Mouse (Mus musculus) lung, embryonic 16.5 days (tissue): ENCODE results near the gene Ston1. TPM values are rescaled to one million over a fixed set of nuclear protein-coding genes. Genes with fewer than 3 reads are reported as not detected.

Experiments used
- ATAC-seq: fragments of 200-750 bp; cut with Nextera tagmentation; 2 replicates; pipeline ENCODE4 v1.8.0; 2017; ENCODE audit warnings: low read depth, mild to moderate bottlenecking, moderate library complexity
- H3K27ac ChIP-seq: fragments of 300-500 bp; sonication (generic); 2 replicates; pipeline ENCODE4 v1.5.1; 2014; ENCODE audit warnings: mild to moderate bottlenecking, control low read depth, low read length
- H3K27me3 ChIP-seq: fragments of 300-500 bp; sonication (generic); 2 replicates; pipeline ENCODE4 v1.6.1; 2014; ENCODE audit warnings: low read depth, low read length, mixed read lengths; ENCODE audit not compliant: control insufficient read depth, insufficient read depth
- H3K36me3 ChIP-seq: fragments of 300-500 bp; sonication (generic); 2 replicates; pipeline ENCODE4 v1.6.1; 2014; ENCODE audit warnings: low read length; ENCODE audit not compliant: control insufficient read depth, insufficient read depth
- H3K4me1 ChIP-seq: fragments of 300-500 bp; sonication (generic); replicated peaks from 2 replicates; pipeline ENCODE4 v1.6.1; 2014; ENCODE audit warnings: low read length, mixed read lengths; ENCODE audit not compliant: control insufficient read depth, insufficient read depth
- H3K4me2 ChIP-seq: fragments of 300-500 bp; sonication (generic); 2 replicates; pipeline ENCODE4 v1.6.1; 2014; ENCODE audit warnings: low read depth, low read length, control low read depth
- H3K4me3 ChIP-seq: fragments of 300-500 bp; sonication (generic); 2 replicates; pipeline ENCODE4 v1.5.1; 2014; ENCODE audit warnings: mild to moderate bottlenecking, low read length, control low read depth
- H3K9ac ChIP-seq: fragments of 300-500 bp; sonication (generic); 2 replicates; pipeline ENCODE4 v1.6.1; 2014; ENCODE audit warnings: low read length, control low read depth
- H3K9me3 ChIP-seq: fragments of 300-500 bp; sonication (generic); 2 replicates; pipeline ENCODE4 v1.6.1; 2016; ENCODE audit warnings: low read length; ENCODE audit not compliant: control insufficient read depth
- WGBS: fragments of 180-500 bp; shearing (Covaris S2); extraction: QIAGEN DNeasy Blood & Tissue Kit; methylation state at CpG from one replicate; pipeline ENCODE4 v1.1.7; 2014; 5-methylcytosine and 5-hydroxymethylcytosine counted together
- polyA plus RNA-seq: library from polyadenylated mRNA; unstranded; fragments of >200 nt; fragmentation: Nextera tagmentation; extraction: Ambion mirVana; gene quantifications from 2 replicates; pipeline ENCODE4 v1.2.1, GENCODE M21; 2015

Gene Ston1
- polyA plus RNA-seq, result 7.0 and 8.0 TPM in 2 replicates

GRCm38 (mm10) chr17:88597222-88598055 is at the start of gene Ston1:
Gene Ston1, plus strand, starts transcription at chr17:88597684.
- H3K4me1 ChIP-seq, result peaks cover 24% of the 10 kb centered on the region
- H3K27me3 ChIP-seq, result no peaks in the 10 kb centered on the region
- no peaks in the 10 kb centered on the region for H3K36me3 ChIP-seq
- H3K4me3 ChIP-seq, result peak within 1 kb of the TSS; percentile 66
- peak within 1 kb of the TSS; percentile 81 for H3K9ac ChIP-seq
- H3K27ac ChIP-seq, result peak within 1 kb of the TSS; percentile 93
- WGBS, result under 1% methylated on average over 39 of the region's 41 CpGs
- peak; percentile 93 for ATAC-seq
- H3K9me3 ChIP-seq, result no peaks in the 10 kb centered on the region
- peak within 1 kb of the TSS; percentile 95 for H3K4me2 ChIP-seq

DNA sequence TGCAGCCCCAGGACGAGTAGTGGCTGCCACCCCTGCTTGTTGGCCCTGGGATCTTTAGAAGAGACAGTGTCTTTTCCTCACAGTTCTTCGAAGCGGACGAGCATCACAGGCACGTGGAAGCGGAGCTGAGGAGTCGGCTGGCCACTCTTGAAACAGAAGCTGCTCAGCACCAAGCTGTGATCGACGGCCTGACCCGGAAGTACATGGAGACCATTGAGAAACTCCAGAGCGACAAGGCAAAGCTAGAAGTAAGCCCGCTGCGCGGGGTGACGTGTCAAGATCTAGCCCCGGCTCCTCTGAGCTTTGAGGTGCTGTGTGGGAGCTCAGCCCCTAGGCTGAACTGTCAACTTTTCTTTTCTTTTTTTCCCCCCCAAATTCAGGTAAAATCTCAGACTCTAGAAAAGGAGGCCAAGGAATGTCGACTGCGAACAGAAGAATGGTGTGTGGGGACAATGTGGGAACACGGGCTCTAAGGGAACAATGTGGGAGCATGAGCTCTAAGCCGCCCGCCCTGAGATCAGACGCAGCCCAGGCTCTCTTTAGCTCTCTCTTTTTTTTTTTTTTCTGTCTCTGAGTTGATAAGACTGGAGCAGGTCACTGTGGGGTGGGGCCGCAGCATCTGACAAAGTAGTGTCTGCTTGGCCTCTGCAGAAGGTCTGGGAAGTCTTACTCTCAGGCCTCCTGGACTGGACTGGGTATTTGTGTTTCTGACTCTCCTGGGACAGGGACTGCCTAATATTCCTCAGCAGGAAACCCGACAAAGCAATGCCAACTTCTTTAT is 47.9 kb upstream of the Ston1 start:
- Histone ChIP-seq H3K4me2 (no peak overlapping the region), H3K9ac (no peak overlapping the region), H3K36me3 (peaks cover 8% of the 10 kb centered on the region; the same call in 1 of the 2 replicates), H3K27ac (no peak overlapping the region), H3K4me3 (no peak overlapping the region), H3K27me3 (no peaks in the 10 kb centered on the region), H3K4me1 (no peaks in the 10 kb centered on the region; the same call in 1 of the 2 replicates), H3K9me3 (no peaks in the 10 kb centered on the region)
- ATAC-seq, result no peak
- whole genome bisulfite sequencing, result 80% methylated on average over 24 of the region's 24 CpGs

DNA sequence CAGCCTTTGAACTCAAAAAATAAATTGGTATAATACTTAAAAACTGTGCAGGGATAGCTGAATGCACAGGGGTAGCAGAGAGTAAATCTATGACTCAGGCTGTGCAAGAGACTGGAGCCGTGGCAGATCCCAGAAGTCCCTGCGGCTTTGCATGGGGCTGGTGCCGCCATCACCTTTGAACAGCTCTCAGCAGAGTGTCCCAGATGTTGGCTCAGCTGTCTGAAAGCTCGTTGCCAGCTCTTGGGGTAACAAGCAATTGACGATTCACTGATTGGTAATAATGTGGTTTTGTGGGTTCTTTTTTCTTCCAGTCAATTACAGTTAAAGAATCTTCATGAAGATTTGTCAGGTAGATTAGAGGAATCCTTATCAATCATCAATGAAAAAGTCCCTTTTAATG is 47.1 kb upstream of the Ston1 start:
- Histone ChIP-seq H3K36me3 (peaks cover 8% of the 10 kb centered on the region; the same call in 1 of the 2 replicates), H3K27me3 (no peaks in the 10 kb centered on the region), H3K27ac (no peak overlapping the region), H3K9ac (no peak overlapping the region), H3K9me3 (no peaks in the 10 kb centered on the region), H3K4me1 (no peaks in the 10 kb centered on the region; the same call in 1 of the 2 replicates), H3K4me3 (no peak overlapping the region), H3K4me2 (no peak overlapping the region)
- WGBS, result 68% methylated on average over 5 of the region's 5 CpGs
- ATAC-seq, result no peak

- no peak; the same call in 1 of the 2 replicates for ATAC-seq
These were observed 46.2 kb upstream of the Ston1 start for GRCm38 (mm10) chr17:88550981-88551940.

DNA sequence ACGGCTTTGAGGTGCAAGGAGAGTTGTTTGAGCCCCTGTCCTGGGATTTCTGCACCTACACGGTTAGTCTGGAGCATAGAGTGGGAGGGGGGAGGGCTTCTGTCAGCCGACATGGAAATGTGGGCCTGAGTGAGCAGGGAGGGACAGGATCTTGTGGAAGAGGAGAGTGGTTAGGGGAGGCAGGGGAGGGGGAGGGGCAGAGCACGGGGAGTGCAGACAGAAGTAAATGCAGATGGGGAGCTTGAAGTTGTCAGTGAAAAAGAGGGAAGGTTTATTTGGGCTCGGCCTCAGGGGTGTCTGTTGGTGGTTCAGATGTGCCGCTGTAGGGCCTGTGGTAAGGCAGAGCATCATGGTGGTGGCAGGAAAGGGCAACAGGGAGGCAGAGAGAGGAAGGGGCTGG is 44.9 kb upstream of the Ston1 start:
- H3K36me3 ChIP-seq, result peaks cover 5% of the 10 kb centered on the region
- ATAC-seq, result peak; percentile 23; the same call in 1 of the 2 replicates
- H3K9me3 ChIP-seq, result no peaks in the 10 kb centered on the region
- no peak overlapping the region for H3K9ac ChIP-seq
- no peak overlapping the region for H3K27ac ChIP-seq
- H3K4me3 ChIP-seq, result no peak overlapping the region
- no peak overlapping the region for H3K4me2 ChIP-seq
- no peaks in the 10 kb centered on the region; the same call in 1 of the 2 replicates for H3K4me1 ChIP-seq
- 24% methylated on average over 6 of the region's 6 CpGs for WGBS
- H3K27me3 ChIP-seq, result no peaks in the 10 kb centered on the region

More at GRCm38 (mm10) chr17:88550981-88551940, 46.2 kb upstream of the Ston1 start:
- Histone ChIP-seq H3K27ac (no peak overlapping the region), H3K4me3 (no peak overlapping the region), H3K4me1 (no peaks in the 10 kb centered on the region; the same call in 1 of the 2 replicates), H3K4me2 (no peak overlapping the region), H3K36me3 (peaks cover 6% of the 10 kb centered on the region), H3K27me3 (no peaks in the 10 kb centered on the region), H3K9me3 (no peaks in the 10 kb centered on the region), H3K9ac (no peak overlapping the region)
- WGBS, result 41% methylated on average over 10 of the region's 10 CpGs

- Histone ChIP-seq H3K36me3 (peaks cover 2% of the 10 kb centered on the region), H3K9ac (no peak overlapping the region), H3K27ac (no peak overlapping the region), H3K9me3 (no peaks in the 10 kb centered on the region), H3K27me3 (no peaks in the 10 kb centered on the region), H3K4me1 (no peaks in the 10 kb centered on the region; the same call in 1 of the 2 replicates), H3K4me2 (no peak overlapping the region), H3K4me3 (no peak overlapping the region)
- 39% methylated on average over 8 of the region's 8 CpGs for WGBS
- peak; percentile 53 for ATAC-seq
These were observed 44.5 kb upstream of the Ston1 start for GRCm38 (mm10) chr17:88553001-88553449.

DNA sequence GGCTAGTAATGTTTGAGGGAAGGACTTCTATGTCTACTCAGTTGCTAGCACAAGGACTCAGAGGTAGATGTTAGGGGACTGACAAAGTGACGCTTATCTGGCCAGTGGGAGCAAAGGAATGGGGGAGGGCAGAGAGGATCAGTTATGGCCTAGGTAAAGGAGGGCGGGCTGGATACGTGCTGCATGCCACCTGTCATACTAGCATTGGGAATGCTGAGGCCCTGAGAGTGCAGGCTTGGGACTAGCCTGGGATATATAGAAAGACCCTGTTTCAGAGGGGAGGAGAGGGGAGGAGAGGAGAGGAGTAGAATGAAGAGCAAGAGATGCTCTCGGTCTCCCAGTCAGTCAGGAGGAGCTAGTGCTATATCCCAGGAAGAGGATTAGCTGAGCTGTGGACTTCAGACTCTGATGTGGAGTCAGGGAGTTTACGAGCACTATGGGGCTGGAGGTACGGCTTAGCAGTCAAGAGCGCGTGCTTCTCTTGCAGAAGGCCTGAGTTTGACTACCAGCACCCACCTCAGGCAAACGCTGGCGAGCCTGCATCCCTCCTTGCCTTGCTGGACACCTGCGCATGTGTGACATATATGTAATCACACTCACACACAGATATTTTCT is 43.9 kb upstream of the Ston1 start:
- H3K4me3 ChIP-seq, result no peak overlapping the region
- H3K36me3 ChIP-seq, result peaks cover 2% of the 10 kb centered on the region
- no peaks in the 10 kb centered on the region for H3K27me3 ChIP-seq
- H3K9ac ChIP-seq, result no peak overlapping the region
- WGBS, result 89% methylated on average over 11 of the region's 11 CpGs
- H3K4me1 ChIP-seq, result no peaks in the 10 kb centered on the region; the same call in 1 of the 2 replicates
- ATAC-seq, result no peak
- no peaks in the 10 kb centered on the region for H3K9me3 ChIP-seq
- no peak overlapping the region for H3K27ac ChIP-seq
- no peak overlapping the region for H3K4me2 ChIP-seq

DNA sequence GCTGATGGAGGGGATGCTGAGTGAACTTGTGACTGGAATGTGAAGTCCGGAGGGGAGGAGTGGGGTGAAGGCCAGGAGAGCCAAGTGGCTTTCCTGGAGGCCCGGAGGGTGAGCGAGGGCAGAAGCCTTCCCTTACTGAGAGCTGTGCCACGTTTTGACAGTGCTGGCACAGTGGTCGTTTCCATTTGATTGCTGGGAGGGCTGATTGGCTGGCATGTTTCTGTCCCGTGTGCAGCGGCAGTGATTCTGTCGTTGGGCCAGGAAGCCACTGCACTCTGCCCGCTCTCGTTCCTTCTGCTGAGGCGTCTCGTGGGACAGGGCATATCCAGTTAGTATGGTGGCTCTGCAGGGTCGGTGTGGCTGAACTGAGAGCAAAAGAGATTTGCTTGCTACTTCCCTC is 41.3 kb upstream of the Ston1 start:
- Histone ChIP-seq H3K36me3 (peaks cover 2% of the 10 kb centered on the region), H3K4me2 (no peak overlapping the region), H3K27ac (no peak overlapping the region), H3K9ac (no peak overlapping the region), H3K4me3 (no peak overlapping the region), H3K4me1 (no peaks in the 10 kb centered on the region; the same call in 1 of the 2 replicates), H3K27me3 (no peaks in the 10 kb centered on the region), H3K9me3 (no peaks in the 10 kb centered on the region)
- 73% methylated on average over 13 of the region's 13 CpGs for WGBS
- ATAC-seq, result no peak
